Mouse (Mus musculus): ENCODE results near the gene Lmo4.

DNA sequence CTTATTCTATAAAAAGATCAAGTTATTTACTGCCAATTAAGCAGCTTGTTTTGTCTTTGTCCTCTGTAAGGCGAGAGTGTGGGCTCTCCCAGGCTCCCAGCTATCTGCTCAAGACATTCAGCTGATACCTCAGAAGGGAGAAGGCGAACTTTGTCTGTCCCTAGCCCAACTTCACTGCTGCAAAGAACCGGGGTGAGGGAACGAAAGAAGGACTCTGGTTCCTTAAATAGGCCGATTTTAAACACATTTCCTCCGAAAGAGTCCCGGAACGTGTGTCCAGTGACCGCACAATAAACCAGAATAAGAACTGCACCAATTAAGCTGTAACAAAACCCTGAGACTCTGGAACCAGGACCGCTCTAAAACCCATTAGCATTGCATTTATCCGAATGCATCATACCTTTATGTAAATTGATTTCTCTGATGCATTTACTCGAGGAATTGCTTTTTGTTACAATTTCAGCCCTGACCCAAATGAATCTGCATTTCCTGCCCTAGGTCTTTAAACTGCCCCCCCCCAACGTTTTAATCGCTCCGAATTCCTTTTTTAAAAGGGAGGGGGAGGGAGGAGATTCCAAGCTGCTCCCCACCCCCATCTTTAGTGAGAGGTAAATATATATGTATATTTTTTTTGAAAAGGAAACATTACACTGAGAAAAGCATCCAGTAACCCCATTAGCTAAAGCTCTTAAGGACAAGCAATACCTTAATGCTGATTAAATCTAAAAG is 1.6 kb downstream of the Lmo4 start:
- TF ChIP-seq GATA1 (IDR thresholded peaks at IDR 0.05; ENCODE audit: borderline replicate concordance, low read length), result no peak
- no peak for TF ChIP-seq FLI1 (IDR thresholded peaks at IDR 0.05; ENCODE audit: low read length)

All from megakaryocyte, embryonic 14.5 days (primary cell).